Mouse (Mus musculus) liver (tissue): ENCODE data around the gene Bgn.

ENCODE experiments used
- DNase-seq: peaks from one replicate; pipeline ENCODE4 v3.0.0-alpha.2; 2020; ENCODE audit warnings: mixed read lengths

Gene Bgn

DNA sequence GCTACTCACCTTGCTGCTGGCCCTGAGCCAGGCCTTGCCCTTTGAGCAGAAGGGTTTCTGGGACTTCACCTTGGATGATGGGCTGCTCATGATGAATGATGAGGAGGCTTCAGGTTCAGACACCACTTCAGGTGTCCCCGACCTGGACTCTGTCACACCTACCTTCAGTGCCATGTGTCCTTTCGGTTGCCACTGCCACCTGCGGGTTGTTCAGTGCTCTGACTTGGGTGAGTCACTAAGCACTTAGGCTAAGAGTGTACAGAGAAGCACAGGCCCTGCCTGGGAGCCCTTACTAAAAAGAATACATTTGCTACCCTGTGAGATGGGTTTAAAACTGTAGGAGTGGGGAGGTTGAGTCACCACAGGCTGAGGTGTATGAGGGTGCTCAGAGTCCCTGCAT, 7.4 kb downstream of the Bgn start:
- no peak for DNase-seq

DNA sequence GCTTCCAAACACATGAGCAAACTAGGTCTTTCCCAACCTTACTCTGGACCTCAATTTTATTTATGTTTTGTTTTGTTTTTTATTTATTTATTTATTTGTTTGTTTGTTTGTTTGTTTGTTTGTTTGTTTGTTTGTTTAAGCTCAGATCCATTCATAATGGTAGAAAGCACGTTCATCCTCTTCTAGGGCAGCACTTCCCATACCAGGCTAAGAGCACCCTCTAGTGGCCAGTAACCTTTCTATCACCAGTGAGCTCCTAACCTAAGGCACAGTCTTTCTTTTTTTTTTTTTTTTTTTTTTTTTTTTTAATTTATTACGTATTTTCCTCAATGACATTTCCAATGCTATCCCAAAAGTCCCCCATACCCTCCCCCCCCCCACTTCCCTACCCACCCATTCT, 10.2 kb downstream of the Bgn start:
- DNase-seq: peak; percentile 49

DNA sequence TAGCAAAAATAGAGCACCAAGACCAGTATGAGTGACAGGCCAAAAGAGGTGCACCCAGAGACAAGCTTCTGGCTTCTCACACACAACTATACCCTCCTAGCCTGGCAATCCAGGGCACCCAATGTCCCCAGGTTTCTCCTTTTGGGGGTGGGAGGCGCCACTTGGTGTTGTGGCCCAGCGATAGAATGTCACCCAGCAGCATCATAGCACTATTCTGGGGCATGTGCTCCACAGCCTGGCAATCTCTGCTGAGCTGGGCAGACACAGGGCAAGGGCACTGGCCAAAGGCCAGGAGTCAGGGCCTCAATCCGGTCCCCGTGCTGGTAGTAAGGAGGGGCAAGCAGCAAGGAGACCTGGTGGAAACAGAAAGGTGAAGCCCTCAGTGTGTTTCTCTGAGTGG, 13.3 kb downstream of the Bgn start:
- DNase-seq: no peak

DNA sequence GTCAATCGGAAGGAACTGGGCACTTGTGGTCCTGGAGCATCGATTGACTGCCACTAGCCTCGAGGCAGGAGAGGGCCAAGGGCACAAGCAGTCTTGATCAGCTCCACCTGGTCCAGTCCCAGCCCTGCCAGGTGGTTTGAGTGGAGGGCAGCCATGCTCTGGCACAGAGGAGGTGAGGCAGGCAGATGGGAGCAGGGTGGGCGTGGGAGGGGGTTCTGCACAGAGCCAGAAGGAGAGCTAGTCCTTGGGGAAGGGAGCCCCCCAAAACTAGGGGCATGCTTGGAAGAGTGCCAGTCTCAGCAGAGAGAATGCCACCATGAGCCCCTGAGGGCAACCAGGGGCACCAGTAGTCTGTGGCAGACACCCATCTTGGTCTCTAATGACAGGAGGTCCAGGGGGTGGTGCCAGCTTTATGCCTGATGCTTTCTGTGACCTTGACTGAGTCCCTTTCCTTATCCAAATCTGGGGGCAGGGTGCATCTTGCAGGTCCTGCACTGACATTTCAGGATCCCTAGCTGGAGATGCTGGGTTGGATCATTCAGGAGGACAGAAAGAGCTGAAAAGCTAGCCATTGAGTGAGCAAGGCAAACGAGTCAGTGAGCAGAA, 21.8 kb downstream of the Bgn start:
- no peak for DNase-seq

DNA sequence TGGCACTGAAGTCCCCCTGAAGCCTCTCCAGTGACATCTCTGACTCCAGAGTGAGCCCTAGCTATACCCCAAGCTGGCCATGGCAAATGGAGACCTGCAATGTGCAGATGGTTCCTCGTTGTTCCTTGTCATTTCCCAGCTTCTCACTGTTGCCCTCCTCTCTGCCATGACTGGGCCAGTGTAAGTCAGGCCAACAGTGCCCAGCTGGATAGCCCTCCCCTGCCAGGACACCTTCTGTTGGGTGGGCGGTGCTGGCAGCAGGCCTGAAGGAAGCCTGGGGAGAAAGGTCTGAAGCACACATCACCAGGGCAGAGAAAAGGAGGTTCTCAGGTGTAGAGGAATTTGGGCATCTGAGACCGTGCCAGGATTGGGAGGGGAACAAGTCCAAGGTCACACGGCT, 23.2 kb downstream of the Bgn start:
- no peak for DNase-seq

DNA sequence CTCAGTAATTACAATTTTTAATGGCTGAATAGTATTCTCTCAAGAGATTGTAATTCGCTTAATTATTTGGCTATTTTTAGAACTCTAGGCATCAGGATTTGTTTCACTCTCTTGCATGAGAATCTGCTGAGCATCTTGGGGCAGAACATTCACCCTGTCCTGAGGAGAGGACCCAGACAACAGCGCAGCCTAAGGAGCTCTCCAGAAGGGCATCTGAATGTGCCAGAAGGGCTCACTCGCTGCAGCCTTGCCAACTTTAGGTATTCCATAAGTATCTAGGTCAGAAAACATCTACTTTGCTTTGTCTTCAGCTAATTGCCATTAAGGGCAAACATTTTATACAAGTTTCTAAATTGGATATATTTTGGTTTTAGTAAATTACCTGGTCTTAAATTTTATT, 25.8 kb downstream of the Bgn start:
- no peak for DNase-seq

DNA sequence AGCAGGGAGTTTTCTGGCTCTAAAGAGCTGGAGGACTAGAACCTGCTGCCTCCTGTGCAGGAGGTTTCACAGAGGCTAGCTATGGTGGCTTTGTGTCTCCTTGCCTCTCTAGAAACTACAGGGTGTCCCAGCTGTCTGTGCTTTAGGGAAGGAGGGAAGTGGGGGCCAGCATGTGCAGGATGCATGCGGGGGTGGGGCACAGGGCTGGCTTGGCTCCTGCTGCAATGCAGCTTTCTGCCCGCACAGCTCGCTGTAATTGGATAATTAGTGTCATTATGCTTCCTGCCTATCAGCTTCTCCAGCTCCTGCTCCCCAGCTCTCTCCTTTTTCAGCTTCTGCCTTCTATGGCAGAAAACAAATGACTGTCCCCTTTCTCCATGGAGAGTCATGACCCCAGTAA, 29.5 kb downstream of the Bgn start:
- DNase-seq: no peak

DNA sequence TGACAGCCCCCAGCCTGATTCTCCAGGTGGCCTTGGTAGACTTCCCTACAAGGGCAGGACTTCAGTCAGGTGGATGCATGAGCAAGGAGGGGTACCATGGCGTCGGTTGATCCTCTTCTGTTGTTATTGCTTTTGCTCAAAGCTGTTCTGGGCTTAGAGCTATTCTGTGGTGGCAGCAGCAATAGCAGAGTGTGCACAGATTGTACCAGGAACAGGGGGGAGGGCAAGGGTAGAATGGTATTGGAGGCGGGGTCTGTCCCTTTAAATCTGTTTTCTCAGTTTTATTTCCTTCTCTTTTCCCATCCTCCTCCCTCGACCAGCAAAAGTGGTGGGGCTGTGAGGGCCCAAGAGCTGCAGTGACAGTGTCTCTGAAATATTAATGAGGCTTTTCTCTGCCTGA, 33.2 kb downstream of the Bgn start:
- no peak for DNase-seq

DNA sequence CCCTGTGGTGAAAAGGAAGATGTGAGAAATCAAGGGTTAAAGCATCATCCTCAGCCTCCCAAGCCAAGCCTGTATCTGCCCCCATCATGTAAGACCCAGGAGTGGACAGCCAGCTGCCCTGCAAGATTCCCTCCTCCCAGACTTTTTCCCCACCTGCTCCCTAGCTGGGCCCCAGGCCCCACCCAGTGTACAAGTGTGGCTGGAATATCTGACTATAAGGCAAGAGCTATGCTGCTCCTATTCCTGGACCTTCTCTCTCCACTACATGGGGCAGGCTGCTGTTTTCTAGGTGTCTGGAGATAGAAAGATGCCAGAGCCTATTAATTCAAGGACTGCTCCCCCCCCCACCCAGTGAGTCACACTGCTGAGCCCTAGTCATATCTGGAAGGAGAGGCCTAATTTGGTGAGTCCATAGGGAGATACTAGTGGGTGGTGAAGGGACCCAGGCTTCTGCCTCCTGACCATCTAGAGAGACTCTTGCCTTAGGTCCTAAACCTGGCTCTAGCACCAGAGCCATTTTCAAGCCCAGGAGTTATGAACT, 33.7 kb downstream of the Bgn start:
- DNase-seq: no peak

DNA sequence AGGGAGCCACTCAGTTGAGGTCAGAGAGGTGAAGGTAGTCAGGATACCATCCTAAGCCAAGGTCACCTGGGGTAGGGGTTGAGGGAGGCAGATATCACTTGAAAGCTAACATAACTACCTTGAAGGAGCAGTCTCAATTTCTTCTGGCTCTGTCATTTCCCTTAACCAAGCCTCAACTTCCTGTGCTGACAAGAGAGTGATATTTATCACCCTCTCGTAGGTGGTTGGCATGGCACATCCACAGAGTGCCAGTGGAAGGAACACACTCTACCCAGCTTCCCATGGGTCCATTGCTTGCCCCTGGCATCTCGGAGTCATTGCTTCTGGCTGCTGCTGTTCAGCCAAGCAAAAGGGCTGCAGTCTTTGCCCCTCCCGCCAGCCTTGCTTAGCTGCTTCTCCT, 37.3 kb downstream of the Bgn start:
- DNase-seq: no peak

DNA sequence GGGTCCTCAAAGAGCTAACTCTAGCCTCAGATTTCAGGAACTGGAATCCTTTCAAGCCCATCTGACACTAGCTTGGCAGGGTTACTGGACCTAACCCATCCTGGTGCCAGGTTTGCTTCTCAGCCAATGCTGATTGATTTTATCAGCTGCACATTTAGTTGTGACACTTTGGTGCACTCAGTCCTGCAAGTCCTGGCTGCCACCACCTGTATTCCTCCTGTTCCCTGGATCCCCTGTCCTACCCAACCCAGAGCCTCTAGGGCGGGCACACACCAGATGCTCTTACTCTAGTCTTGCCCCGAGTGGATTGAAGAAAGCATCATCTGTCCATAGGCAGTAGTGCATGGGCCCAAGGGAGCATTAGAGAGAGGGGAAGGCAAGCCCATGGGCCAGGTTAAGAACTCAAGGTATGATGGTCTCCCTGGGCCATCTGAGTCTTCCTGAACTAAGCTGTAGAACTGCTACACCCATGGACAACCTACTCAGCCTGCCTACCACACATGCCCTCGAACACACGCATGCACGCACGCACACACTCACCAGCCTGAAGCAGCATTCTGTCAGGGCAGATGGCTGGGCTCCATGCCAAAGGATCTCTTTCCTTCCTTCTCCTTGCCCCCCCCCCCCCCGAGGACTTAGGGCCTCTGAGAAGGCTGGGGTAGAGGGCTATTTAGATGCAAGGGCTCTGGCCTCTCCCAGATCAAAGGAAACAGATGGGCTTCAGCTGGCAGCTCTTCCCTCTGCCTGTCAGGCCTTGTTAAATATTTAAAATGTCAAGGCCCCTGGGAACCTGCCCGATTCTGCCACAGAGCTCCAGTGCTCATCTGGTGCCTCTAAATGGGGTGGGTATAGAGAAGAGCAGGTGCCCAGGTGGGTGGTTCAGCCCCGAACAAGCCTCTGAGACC, 41.2 kb downstream of the Bgn start:
- peak; percentile 3 for DNase-seq

DNA sequence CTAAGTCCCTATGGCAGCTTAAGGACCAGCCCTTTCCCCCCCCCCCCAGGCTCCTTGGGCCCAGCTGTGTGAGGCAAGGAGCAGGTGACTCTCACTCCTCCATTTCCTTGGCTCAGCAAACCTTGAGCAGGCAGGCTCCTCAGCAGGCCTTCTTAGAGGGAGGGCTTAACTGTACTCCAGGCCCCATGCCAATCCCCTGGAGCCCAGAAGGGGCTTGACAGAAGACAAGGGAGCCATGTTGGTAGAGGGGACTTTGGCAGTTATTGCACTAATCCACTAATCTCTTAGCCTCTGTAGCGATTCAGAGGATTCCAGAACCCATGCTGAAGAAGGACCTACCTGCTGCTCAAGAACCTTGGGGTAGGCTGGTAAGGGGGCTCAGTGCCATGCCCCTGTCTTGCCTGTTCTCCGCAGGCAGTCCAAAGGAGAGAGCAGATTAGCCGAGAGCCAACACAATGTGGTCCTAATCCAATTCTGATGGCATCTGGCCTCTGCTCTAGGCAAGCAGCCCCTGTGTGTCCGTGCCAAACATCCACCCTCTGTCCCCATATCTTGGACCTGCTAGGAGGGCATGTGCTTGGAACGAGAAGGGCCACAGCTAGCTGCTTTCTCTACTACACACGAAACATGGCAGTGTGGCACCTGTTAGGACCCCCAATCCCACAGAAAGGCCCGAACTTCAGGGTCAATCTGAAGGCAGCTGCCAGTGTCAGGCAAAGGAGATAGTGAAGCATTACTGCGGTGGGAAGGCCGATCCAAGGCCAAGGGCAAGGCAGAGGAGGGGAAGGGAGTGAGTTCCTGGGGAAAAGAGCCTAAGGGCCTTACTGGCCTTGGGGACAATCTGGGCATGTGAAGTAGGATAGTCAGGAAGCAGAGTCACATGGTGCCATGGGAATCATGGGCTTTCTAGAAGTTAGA, 42.1 kb downstream of the Bgn start:
- DNase-seq: no peak

DNA sequence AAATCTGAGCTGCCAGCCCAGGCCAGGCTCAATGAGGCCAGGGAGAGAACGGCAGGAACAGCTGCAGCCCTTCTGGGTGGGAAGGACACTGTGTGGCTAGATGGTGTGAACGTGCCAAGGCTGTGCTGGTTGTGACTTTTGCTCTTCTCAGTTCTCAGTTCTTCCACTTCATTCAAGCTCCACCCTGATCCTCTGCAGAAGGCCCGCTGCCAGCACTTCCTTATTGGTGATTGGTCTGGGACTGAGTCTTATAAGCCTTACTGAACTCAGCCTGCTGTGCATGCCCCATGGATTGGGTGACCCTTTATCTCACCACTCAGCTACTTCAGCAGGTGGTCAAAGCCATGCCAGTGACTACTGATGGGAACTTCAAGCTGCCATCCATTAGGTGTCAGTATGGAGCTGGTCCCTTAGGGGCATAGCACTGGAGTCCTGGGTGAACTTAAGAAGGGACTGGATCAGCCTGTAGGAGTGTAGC, 43.0 kb downstream of the Bgn start:
- no peak for DNase-seq

DNA sequence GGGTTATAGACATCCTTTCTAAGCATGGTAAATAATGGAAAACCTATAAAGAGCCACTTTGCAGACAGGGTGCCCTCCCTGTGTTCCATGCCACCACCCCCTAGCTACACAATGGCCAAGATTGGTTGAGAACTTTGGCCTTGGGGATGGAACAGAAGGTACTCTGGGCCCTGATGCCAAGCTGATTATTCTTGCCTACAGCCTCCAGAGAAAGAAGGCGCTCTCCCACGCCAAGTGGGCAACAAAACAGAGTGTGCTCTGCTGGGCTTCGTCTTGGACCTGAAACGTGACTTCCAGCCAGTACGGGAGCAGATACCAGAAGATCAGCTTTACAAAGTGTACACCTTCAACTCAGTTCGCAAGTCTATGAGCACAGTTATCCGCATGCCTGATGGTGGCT, 54.5 kb downstream of the Bgn start:
- no peak for DNase-seq

DNA sequence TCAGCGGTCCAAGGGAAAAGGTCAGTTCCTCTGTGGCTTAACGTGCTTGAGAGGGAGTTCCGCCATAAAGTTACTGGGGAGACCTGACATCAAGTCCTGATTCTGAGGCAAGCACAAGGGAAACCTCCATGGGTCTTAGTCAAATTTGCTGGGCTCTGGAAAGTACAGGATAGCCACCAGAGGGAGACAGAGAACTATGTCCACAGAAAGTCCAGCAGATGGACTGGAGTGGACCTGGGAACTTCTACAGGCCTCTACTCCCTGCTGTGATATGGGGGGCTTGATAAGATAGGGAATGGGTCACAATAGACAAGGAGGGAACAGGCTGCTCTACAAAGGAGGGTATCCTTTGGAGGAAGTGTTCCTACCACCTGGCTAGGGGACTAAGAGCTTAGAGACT, 59.9 kb downstream of the Bgn start:
- DNase-seq: no peak
